Mouse (Mus musculus) heart, adult 2 months (tissue): Measurements from ENCODE around the gene Glb1l2. TPM values are rescaled to one million over a fixed set of nuclear protein-coding genes. Genes with fewer than 3 reads are reported as not detected.

Experiments used
- DNase-seq, 2 experiments: peaks; one replicate each; pipeline ENCODE4 v3.0.0; 2021
- H3K27ac ChIP-seq: fragments of 200-600 bp; 2 replicates; pipeline ENCODE4 v1.8.1; 2022
- H3K27me3 ChIP-seq: fragments of 200-500 bp; 2 replicates; pipeline ENCODE4 v1.6.1; 2012; ENCODE audit warnings: mild to moderate bottlenecking, low read length, inconsistent platforms, mixed read lengths; ENCODE audit not compliant: control insufficient read depth, insufficient read depth
- H3K36me3 ChIP-seq: fragments of 200-500 bp; 2 replicates; pipeline ENCODE4 v1.6.1; 2012; ENCODE audit warnings: low read length, inconsistent platforms; ENCODE audit not compliant: control insufficient read depth, insufficient read depth
- H3K4me1 ChIP-seq: fragments of 200-500 bp; 2 replicates; pipeline ENCODE4 v1.6.1; 2011; ENCODE audit warnings: low read length; ENCODE audit not compliant: control insufficient read depth, insufficient read depth
- H3K4me3 ChIP-seq: fragments of 200-600 bp; 2 replicates; pipeline ENCODE4 v1.8.1; 2022
- H3K79me2 ChIP-seq: fragments of 200-500 bp; replicated peaks from 2 replicates; pipeline ENCODE4 v1.6.1; 2012; ENCODE audit warnings: mild to moderate bottlenecking, inconsistent platforms, low read length, moderate library complexity, mixed read lengths; ENCODE audit not compliant: control insufficient read depth, insufficient read depth
- H3K9ac ChIP-seq: fragments of 200-500 bp; 2 replicates; pipeline ENCODE4 v1.6.1; 2012; ENCODE audit warnings: low read depth, mild to moderate bottlenecking, control low read depth, inconsistent platforms, low read length, mixed read lengths
- CTCF ChIP-seq: fragments of 200-600 bp; IDR thresholded peaks from 2 replicates; pipeline ENCODE4 v1.8.1; 2022; ENCODE audit warnings: antibody characterized with exemption, mild to moderate bottlenecking, moderate library complexity
- EP300 ChIP-seq: fragments of 200-500 bp; IDR thresholded peaks from 2 replicates; pipeline ENCODE4 v1.6.1; 2011; ENCODE audit warnings: low read depth, low read length, control low read depth; ENCODE audit not compliant: insufficient read depth
- POLR2A ChIP-seq: fragments of 200-500 bp; IDR thresholded peaks from 2 replicates; pipeline ENCODE4 v1.6.1; 2011; ENCODE audit warnings: mild to moderate bottlenecking, low read depth, low read length, control low read depth; ENCODE audit not compliant: insufficient read depth
- WGBS: fragments of 180-500 bp; shearing (Covaris S2); methylation state at CpG from one replicate; pipeline ENCODE4 v1.1.7; 2018; 5-methylcytosine and 5-hydroxymethylcytosine counted together
- intact Hi-C: fragments of 180-260 bp; cut with DNase I; formaldehyde crosslinking; loops from one replicate; pipeline ENCODE4 v1.15.1; 2025
- polyA plus RNA-seq: library from polyadenylated mRNA; depleted of rRNA; stranded (reverse); fragments of >200 nt; gene quantifications from 2 replicates; pipeline ENCODE4 v1.2.3, GENCODE M21; 2012
- total RNA-seq, 2 experiments: library from RNA; stranded (reverse); gene quantifications; 2 replicates each; pipeline ENCODE4 v1.2.3; 2021

Glb1l2 gene
- total and polyA plus RNA-seq, 3 experiments: 0.39 to 2.2 (median 0.86) TPM

DNA sequence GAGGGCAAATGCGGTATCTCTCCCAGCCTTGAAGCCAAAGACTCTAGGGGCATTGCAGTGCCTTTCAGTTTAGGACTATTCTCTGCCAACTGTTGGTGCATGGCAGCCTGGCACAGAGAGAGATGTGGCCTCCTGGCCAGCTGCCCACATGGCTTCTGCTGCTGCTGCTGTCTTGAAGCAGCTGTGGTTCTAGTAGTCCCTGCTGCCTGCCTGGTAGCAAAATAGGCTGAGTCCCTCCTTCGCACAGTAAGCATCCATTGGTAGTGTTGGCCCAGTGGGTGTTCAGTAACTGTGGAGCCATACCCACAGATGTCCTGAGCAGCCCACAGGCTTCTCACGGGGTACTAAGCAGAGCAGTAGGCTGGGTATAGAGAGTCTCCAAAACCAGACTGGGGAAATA lies 63.5 kb downstream of the Glb1l2 start:
- peak in 1 of 2 experiments; percentile 17 for DNase-seq
- no peaks in the 10 kb centered on the region for H3K79me2 ChIP-seq
- 78% methylated on average over 3 of the region's 3 CpGs for WGBS
- intact Hi-C loops: no loop called here
- no peak overlapping the region for H3K4me3 ChIP-seq
- H3K27ac ChIP-seq: no peak overlapping the region
- no peaks in the 10 kb centered on the region for H3K27me3 ChIP-seq
- no peak overlapping the region for H3K9ac ChIP-seq
- TF ChIP-seq EP300: no peak
- no peak for TF ChIP-seq CTCF
- TF ChIP-seq POLR2A: no peak
- no peaks in the 10 kb centered on the region for H3K4me1 ChIP-seq
- H3K36me3 ChIP-seq: no peaks in the 10 kb centered on the region

DNA sequence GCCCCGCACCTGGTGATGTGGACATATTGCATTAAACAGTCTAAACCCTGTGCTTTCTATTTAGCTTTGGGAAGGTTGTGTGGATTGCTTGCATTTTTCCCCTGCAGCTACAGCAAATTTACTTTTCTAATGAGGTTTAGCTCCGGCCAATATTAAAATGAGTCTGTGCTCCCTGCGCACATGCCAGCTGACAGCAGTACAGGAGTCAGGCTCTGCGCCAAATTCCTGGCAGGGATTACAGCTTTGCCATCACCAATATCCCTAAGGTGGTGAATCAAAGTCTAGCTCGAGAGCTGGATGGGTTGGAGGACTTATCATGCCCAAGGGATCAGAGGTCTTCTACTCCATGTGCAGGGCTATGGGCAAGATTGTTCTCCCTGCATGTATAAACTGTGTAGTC lies 69.2 kb downstream of the Glb1l2 start:
- no peaks in the 10 kb centered on the region for H3K4me1 ChIP-seq
- H3K36me3 ChIP-seq: no peaks in the 10 kb centered on the region
- DNase-seq: no peak
- TF ChIP-seq POLR2A (no peak), EP300 (no peak), CTCF (no peak)
- H3K27me3 ChIP-seq: peaks cover 9% of the 10 kb centered on the region
- H3K4me3 ChIP-seq: no peak overlapping the region
- H3K9ac ChIP-seq: no peak overlapping the region
- no peaks in the 10 kb centered on the region for H3K79me2 ChIP-seq
- intact Hi-C loops: no loop called here
- no peak overlapping the region for H3K27ac ChIP-seq
- 70% methylated on average over 5 of the region's 5 CpGs for WGBS

DNA sequence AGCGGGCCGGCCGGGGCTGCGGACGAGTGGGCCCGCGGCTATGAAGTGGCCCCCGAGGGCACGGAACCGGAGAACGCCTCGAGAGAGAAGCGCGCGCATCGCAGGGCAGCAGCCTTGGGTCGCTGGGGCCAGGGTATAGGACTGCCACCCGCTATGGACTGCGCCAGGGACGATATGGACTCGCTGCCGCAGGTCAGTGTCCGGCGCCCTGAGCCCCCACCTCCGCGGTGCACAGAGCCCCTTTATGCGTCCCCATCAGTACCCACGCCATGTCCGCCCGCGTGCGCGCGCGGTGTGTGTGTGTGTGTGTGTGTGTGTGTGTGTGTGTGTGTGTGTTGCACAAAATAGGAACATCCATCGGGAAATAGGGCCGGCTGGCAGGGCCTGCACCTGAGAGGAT lies 72.3 kb downstream of the Glb1l2 start:
- intact Hi-C loops: no loop called here
- H3K9ac ChIP-seq: no peak overlapping the region

GRCm38 (mm10) chr9:26733206-26733891 lies 72.9 kb downstream of the Glb1l2 start, which contains the start of gene B3gat1:
Gene B3gat1 (plus strand): TSS chr9:26733728.
- DNase-seq: no peak
- TF ChIP-seq CTCF: no peak
- TF ChIP-seq POLR2A: no peak
- TF ChIP-seq EP300: no peak
- no peaks in the 10 kb centered on the region for H3K79me2 ChIP-seq
- WGBS: 4% methylated on average over 65 of the region's 65 CpGs
- no peaks in the 10 kb centered on the region for H3K36me3 ChIP-seq
- intact Hi-C loops: no loop called here
- no peak within 1 kb of the TSS for H3K4me3 ChIP-seq
- no peak within 1 kb of the TSS for H3K27ac ChIP-seq
- H3K4me1 ChIP-seq: no peaks in the 10 kb centered on the region
- peaks cover 9% of the 10 kb centered on the region for H3K27me3 ChIP-seq
- H3K9ac ChIP-seq: no peak within 1 kb of the TSS

More for the DNA sequence above, 72.3 kb downstream of the Glb1l2 start:
- Histone ChIP-seq H3K79me2 (no peaks in the 10 kb centered on the region), H3K4me3 (no peak overlapping the region), H3K4me1 (no peaks in the 10 kb centered on the region), H3K27me3 (peaks cover 9% of the 10 kb centered on the region), H3K27ac (no peak overlapping the region), H3K36me3 (no peaks in the 10 kb centered on the region)
- TF ChIP-seq EP300: no peak
- no peak for TF ChIP-seq CTCF
- TF ChIP-seq POLR2A: no peak
- DNase-seq: no peak
- WGBS: 2% methylated on average over 32 of the region's 37 CpGs

DNA sequence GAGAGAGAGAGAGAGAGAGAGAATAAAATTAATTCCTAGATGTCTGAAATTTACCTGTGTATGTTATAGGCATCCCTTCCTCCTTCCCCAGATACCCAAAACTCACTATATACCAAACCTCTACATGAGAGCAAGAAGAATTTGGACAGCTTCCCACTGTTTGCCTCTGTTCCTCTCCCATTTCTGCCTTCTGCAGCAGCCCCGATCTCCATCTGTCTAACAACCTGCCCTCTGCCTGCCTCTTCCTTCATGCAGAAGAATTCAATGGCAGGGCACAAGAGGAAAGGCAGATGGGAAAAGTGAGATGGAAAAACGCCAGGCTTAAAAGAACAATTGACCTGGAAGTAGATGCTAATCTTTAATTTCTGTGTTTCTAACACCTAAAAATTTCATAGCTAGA lies 77.7 kb downstream of the Glb1l2 start:
- 66% methylated on average over 2 of the region's 2 CpGs for WGBS
- no peaks in the 10 kb centered on the region for H3K79me2 ChIP-seq
- intact Hi-C loops: no loop called here

GRCm38 (mm10) chr9:26727445-26727844 lies 78.8 kb downstream of the Glb1l2 start:
- H3K4me3 ChIP-seq: no peak overlapping the region
- no peak overlapping the region for H3K9ac ChIP-seq
- 43% methylated on average over 2 of the region's 2 CpGs for whole genome bisulfite sequencing
- H3K27ac ChIP-seq: no peak overlapping the region
- no peak for DNase-seq
- TF ChIP-seq POLR2A (no peak), EP300 (no peak), CTCF (no peak)
- H3K4me1 ChIP-seq: no peaks in the 10 kb centered on the region
- no peaks in the 10 kb centered on the region for H3K36me3 ChIP-seq
- no peaks in the 10 kb centered on the region for H3K79me2 ChIP-seq
- intact Hi-C loops: no loop called here
- H3K27me3 ChIP-seq: no peaks in the 10 kb centered on the region; the same call in 1 of the 2 replicates

More for the DNA sequence above, 77.7 kb downstream of the Glb1l2 start:
- TF ChIP-seq POLR2A (no peak), EP300 (no peak), CTCF (no peak)
- H3K27ac ChIP-seq: no peak overlapping the region
- no peak overlapping the region for H3K9ac ChIP-seq
- H3K4me3 ChIP-seq: no peak overlapping the region
- peaks cover 4% of the 10 kb centered on the region for H3K27me3 ChIP-seq
- H3K4me1 ChIP-seq: no peaks in the 10 kb centered on the region
- no peak for DNase-seq
- H3K36me3 ChIP-seq: no peaks in the 10 kb centered on the region
